Mouse (Mus musculus) yolk sac, embryonic 10.5 days (tissue): ENCODE results near the gene Btbd35f10.
"Not testable (repeated sequence)": the region's sequence is repeated elsewhere in the genome, so short reads cannot be mapped to it uniquely, and the experiment has no call there.

ENCODE experiments used
- DNase-seq: peaks from one replicate; pipeline ENCODE4 v3.0.0-alpha.2; 2017; ENCODE audit warnings: low spot score

Btbd35f10 gene

DNA sequence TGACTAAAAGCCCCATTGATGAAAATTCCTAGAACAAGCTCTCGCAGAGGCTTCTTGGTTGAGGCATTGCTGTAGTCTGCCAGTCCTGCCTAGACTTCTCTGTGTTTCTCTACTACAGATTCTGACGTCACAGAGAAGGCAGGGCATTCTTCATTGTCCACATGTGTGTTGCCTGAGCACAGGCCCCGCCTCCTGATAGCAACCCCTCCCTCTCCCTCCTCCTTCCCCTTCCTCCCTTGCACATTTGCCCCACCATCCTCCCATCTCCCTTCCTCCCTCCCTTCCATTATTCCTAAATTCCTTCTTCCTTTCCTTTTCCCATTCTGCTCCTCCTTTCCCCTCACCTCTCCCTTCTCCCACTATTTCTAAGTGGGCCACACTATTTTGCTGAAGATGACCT is at the start of gene Btbd35f10:
TSS of gene Btbd35f10 (minus strand) at position 101 of the 400 bp plus-strand sequence.
- DNase-seq: not testable (repeated sequence)
